Mouse (Mus musculus): ENCODE results near the gene Slc23a2. TPM values are rescaled to one million over a fixed set of nuclear protein-coding genes. Genes with fewer than 3 reads are reported as not detected.

Gene Slc23a2
- total RNA-seq, 2 experiments from 2014 or later, result 99.1 to 99.3 TPM

- no peak for DNase-seq (ENCODE audit: extremely low spot score in 1 of 2, low spot score in 2 of 2)
- intact Hi-C loops (cut with DNase I), result no loop called here
These were observed 74.7 kb downstream of the Slc23a2 start for GRCm38 (mm10) chr2:132069985-132070735.

DNA sequence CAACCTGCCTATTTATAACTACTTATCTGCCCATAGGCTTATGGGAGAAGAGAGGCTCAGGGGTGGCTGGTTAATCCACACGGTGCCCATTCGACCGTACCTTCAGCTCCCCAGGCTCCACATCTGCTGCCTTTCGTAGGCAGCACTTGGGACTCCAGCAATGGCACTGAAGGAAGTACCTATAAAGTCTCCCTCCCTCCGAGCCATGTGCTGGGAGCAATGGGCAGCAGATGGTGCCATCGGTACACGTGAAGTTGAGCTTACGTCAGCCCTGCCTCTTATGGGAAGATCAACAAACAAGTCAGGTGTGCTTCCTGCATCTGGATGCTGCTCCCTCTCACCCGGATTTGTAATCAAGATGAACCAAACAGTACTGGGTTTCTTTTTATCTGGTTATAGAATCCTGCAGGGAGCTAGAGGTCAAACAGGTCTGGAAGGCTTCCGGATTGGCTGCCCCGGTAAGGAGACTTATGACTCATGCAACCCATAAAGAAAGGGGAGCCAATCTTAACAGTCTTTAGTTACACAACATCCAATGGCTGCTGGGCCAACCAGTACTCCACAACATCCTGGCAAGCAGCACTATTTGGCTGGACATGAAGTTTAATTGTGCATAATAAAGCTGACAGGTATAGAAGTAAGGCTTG lies 80.6 kb downstream of the Slc23a2 start:
- intact Hi-C loops (cut with DNase I), result loop anchor here (5.0 kb wide), 1 partner anchor 82 kb away; no protein-coding TSS in a partner anchor
- DNase-seq (ENCODE audit: extremely low spot score in 1 of 2, low spot score in 2 of 2), result no peak

GRCm38 (mm10) chr2:132063776-132064175 lies 81.1 kb downstream of the Slc23a2 start:
- intact Hi-C loops (cut with DNase I), result loop anchor here (5.0 kb wide), 1 partner anchor 81 kb away; no protein-coding TSS in a partner anchor
- no peak for DNase-seq (ENCODE audit: extremely low spot score in 1 of 2, low spot score in 2 of 2)

DNA sequence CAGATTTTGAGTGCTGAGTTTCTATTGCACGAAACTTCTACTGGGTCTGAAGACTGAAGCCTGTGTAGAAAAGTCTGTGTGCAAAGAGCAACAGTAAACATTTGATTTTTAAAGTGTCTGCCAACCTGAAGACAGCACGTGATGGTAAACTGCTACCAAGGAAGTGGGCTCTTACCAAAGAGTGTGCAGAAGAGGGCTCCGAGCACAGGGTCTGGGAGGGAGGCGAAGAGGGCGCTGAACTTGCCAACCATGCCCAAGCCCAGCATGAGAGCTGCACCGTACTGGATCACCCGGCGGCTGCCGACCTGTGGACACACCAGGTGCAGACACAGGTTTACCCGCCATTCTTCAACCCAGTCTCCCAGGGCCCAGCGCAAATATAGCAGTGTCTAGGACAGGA lies 83.0 kb downstream of the Slc23a2 start:
- intact Hi-C loops (cut with DNase I), result loop anchor here (5.0 kb wide), 1 partner anchor 80 kb away; no protein-coding TSS in a partner anchor
- no peak for DNase-seq (ENCODE audit: extremely low spot score in 1 of 2, low spot score in 2 of 2)

GRCm38 (mm10) chr2:132059919-132060318 lies 85.0 kb downstream of the Slc23a2 start:
- DNase-seq (ENCODE audit: extremely low spot score in 1 of 2, low spot score in 2 of 2), result no peak
- intact Hi-C loops (cut with DNase I), result loop anchor here (5.0 kb wide), 1 partner anchor 78 kb away; no protein-coding TSS in a partner anchor

- intact Hi-C loops (cut with DNase I), result no loop called here
- DNase-seq (ENCODE audit: extremely low spot score in 1 of 2, low spot score in 2 of 2), result no peak
These were observed 89.6 kb downstream of the Slc23a2 start for GRCm38 (mm10) chr2:132055349-132055753.

GRCm38 (mm10) chr2:132053824-132054223 lies 91.1 kb downstream of the Slc23a2 start:
- intact Hi-C loops (cut with DNase I), result no loop called here
- DNase-seq (ENCODE audit: extremely low spot score in 1 of 2, low spot score in 2 of 2), result no peak

DNA sequence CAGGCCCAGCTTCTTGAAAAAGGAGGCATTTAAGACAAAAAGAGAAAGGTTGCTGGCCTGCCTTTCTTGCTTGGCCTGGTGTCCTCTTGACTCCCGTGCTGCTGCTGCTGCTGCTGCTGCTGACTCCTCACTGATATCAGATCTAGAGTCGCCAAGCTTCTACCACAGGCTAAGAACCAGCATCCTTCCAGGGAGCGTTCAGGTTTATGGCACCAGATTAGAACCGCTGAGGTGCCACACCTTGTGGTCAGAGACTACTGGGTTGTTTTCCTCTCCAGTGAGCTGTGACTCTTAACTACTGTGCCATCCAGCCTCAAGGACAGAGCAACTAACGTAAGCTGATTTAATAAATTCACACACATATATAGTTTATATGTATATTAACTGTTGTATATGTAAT lies 93.1 kb downstream of the Slc23a2 start:
- intact Hi-C loops (cut with DNase I), result no loop called here
- DNase-seq (ENCODE audit: extremely low spot score in 1 of 2, low spot score in 2 of 2), result no peak

DNA sequence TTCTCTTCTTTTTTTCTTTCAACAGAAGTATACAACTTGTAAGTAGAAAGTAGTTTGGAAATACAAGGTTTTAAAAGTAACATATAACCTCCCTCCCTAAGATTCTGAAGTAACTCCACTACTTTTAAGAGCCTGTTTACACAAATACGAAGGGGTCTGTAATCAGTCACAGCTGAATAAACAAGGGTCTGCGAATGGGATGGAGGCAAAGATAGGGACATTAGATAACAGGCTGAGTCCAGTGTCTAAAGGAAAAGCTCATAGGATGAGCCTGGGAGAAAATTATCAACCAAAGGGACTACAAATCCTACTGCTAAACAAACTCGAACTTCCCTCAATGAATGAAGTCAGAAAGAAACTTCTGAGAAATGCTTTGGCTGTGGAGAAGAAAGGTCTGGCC lies 95.0 kb downstream of the Slc23a2 start:
- DNase-seq (ENCODE audit: extremely low spot score in 1 of 2, low spot score in 2 of 2), result no peak
- intact Hi-C loops (cut with DNase I), result no loop called here

GRCm38 (mm10) chr2:132049491-132049890 lies 95.4 kb downstream of the Slc23a2 start:
- intact Hi-C loops (cut with DNase I), result no loop called here
- DNase-seq (ENCODE audit: extremely low spot score in 1 of 2, low spot score in 2 of 2), result no peak

GRCm38 (mm10) chr2:132048143-132048772 lies 96.7 kb downstream of the Slc23a2 start:
- DNase-seq (ENCODE audit: extremely low spot score in 1 of 2, low spot score in 2 of 2), result no peak
- intact Hi-C loops (cut with DNase I), result no loop called here

DNA sequence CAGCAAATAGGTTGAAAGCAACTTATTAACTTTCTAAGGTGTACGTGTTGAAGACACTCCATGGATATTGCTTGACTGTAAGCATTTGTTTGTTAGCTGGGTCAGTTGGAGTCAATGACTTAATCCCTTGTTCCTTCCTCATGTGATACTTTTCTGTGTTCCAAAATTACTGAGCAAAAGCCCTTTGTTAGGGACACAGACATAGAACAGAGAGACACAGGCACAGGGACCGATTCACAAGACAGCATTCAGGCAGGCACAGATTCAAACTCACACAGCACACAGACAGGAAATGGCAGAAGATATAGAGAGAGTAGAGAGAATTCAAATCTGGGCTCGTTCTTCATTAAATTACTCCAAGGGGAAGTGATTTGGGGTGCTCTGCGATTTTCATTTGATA lies 97.5 kb downstream of the Slc23a2 start:
- DNase-seq (ENCODE audit: extremely low spot score in 1 of 2, low spot score in 2 of 2), result no peak

DNA sequence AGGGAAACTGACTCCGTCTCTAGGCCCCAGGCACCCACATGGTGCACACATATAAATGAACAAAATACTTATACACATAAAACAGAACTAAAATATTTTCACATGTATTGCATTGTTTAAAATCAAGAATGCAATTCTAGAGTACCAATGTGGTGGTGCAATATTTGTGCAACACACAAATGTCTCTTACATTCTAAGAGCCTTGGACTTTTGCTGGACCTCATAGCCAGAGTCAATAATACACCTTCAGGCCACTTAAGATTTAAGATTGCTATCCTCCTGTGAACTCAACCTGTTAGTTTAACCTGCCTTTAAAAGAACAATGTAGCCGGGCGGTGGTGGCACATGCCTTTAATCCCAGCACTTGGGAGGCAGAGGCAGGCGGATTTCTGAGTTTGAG lies 98.2 kb downstream of the Slc23a2 start:
- intact Hi-C loops (cut with DNase I), result no loop called here
- peak in 1 of 2 experiments; percentile 3 for DNase-seq (ENCODE audit: extremely low spot score in 1 of 2, low spot score in 2 of 2)

More for the DNA sequence above, 97.5 kb downstream of the Slc23a2 start:
- intact Hi-C loops (cut with DNase I), result no loop called here

- DNase-seq (ENCODE audit: extremely low spot score in 1 of 2, low spot score in 2 of 2), result no peak
- intact Hi-C loops (cut with DNase I), result no loop called here
These were observed 100.3 kb downstream of the Slc23a2 start for GRCm38 (mm10) chr2:132044320-132045274.

DNA sequence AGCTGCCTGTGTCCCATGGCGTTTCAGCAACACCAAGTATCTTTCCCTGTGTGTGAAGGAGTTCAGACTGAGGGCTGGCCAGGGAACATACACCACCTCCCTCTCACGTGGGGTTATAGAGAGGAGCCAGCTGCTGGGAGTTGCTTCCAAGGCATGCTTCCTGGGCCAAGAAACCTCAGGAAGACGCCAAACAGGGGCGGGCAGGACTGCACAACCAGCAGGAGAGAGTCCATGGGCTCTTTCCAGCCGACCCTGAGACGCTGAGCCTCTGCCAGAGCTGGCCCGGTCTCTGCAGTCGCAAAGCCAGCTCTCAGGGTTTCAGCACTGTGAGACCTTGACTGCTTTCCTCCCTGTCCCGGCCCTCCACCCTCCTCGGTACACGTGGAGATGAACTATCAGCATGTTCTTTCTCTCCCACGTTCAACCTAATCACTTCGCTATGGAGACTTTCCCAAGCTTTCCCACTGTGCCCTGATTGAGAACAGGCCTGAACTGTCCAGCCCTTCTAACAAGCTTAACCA lies 101.7 kb downstream of the Slc23a2 start:
- DNase-seq (ENCODE audit: extremely low spot score in 1 of 2, low spot score in 2 of 2), result peak; percentile 74 to 85
- intact Hi-C loops (cut with DNase I), result no loop called here

GRCm38 (mm10) chr2:132039894-132040293 lies 105.0 kb downstream of the Slc23a2 start:
- no peak for DNase-seq (ENCODE audit: extremely low spot score in 1 of 2, low spot score in 2 of 2)
- intact Hi-C loops (cut with DNase I), result no loop called here

GRCm38 (mm10) chr2:132036326-132036725 lies 108.6 kb downstream of the Slc23a2 start:
- no peak for DNase-seq (ENCODE audit: extremely low spot score in 1 of 2, low spot score in 2 of 2)
- intact Hi-C loops (cut with DNase I), result no loop called here

GRCm38 (mm10) chr2:132035470-132035835 lies 109.5 kb downstream of the Slc23a2 start:
- DNase-seq (ENCODE audit: extremely low spot score in 1 of 2, low spot score in 2 of 2), result peak in 1 of 2 experiments; percentile 68
- intact Hi-C loops (cut with DNase I), result no loop called here

Data from left cerebral cortex, postnatal 10 days (tissue).